In the genomic region with DNA sequence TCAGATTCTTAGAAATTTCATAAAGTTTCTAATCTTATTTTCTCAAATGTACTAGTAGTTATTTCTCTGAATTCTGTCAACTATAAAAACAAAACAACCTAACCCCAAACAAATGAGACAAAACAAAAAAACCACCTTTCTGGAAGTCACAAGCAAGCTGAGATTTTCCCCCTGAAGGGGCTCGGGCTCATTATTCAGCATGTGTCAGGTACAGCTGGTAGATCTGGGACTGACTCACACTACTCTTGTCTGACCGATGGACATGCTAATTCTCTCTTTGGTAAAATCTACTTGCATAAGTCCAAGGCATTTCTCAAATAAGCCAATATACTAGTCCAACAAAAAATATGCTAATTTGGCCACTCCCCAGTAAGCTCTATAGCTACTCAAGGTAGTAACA, we compare ENCODE assay signal across 17 mouse cellular contexts. TPM values are rescaled to one million over a fixed set of nuclear protein-coding genes. Genes with fewer than 3 reads are reported as not detected.
DNase-seq lines count a peak whose midpoint lies in the region; ATAC-seq and TF ChIP-seq lines count a peak whose summit lies in the region.
"Had no signal": no experiment of that assay in that cellular context is flagged by ENCODE, and none has a peak within 500 bp of the region (broad histone marks: within the 10 kb centered on the region; RNA-seq: fewer than 3 reads in every experiment).

No protein-coding gene starts in this region.

- no peaks in the 10 kb centered on the region for H3K27me3 ChIP-seq in intestine, embryonic 14.5 days (replicated peaks; ENCODE audit: control insufficient read depth, insufficient read depth, low read length)
- no peaks in the 10 kb centered on the region for H3K27me3 ChIP-seq in intestine, embryonic 15.5 days (replicated peaks)
- H3K27me3 ChIP-seq in stomach, embryonic 16.5 days (ENCODE audit: control insufficient read depth, insufficient read depth, low read length) = no peaks in the 10 kb centered on the region
- no peaks in the 10 kb centered on the region for H3K27me3 ChIP-seq in stomach, postnatal 0 days (ENCODE audit: control insufficient read depth, insufficient read depth, low read length)
- no peaks in the 10 kb centered on the region for H3K27me3 ChIP-seq in midbrain, embryonic 14.5 days (ENCODE audit: control insufficient read depth, insufficient read depth, low read length)
- H3K27me3 ChIP-seq: megakaryocyte, embryonic 14.5 days had no signal

- no peak overlapping the region for H3K9ac ChIP-seq in intestine, embryonic 14.5 days (ENCODE audit: low read length)
- H3K9ac ChIP-seq in intestine, embryonic 15.5 days = no peak overlapping the region
- no peak overlapping the region for H3K9ac ChIP-seq in stomach, embryonic 16.5 days (ENCODE audit: low read length)
- no peak overlapping the region for H3K9ac ChIP-seq in stomach, postnatal 0 days (ENCODE audit: low read length)
- no peak overlapping the region; the same call in 1 of the 2 replicates for H3K9ac ChIP-seq in midbrain, embryonic 14.5 days (replicated peaks; ENCODE audit: low read length)
- H3K9ac ChIP-seq: liver, embryonic 14.5 days had no signal

- WGBS in intestine, embryonic 14.5 days = 73% methylated on average over 2 of the region's 2 CpGs
- WGBS in intestine, embryonic 15.5 days = 75% methylated on average over 2 of the region's 2 CpGs
- WGBS in stomach, embryonic 16.5 days = 76% methylated on average over 2 of the region's 2 CpGs
- WGBS in stomach, postnatal 0 days = 67% methylated on average over 2 of the region's 2 CpGs
- WGBS in midbrain, embryonic 14.5 days = 72% methylated on average over 2 of the region's 2 CpGs

- H3K4me3 ChIP-seq in intestine, embryonic 14.5 days (ENCODE audit: low read depth, low read length) = no peak overlapping the region
- H3K4me3 ChIP-seq in intestine, embryonic 15.5 days (replicated peaks) = no peak overlapping the region
- no peak overlapping the region for H3K4me3 ChIP-seq in stomach, embryonic 16.5 days (replicated peaks; ENCODE audit: low read length)
- no peak overlapping the region for H3K4me3 ChIP-seq in stomach, postnatal 0 days (ENCODE audit: low read depth, low read length)
- H3K4me3 ChIP-seq in midbrain, embryonic 14.5 days (replicated peaks; ENCODE audit: low read depth, low read length) = no peak overlapping the region
- H3K4me3 ChIP-seq: heart, adult 2 months had no signal

- TF ChIP-seq EP300 in stomach, postnatal 0 days (optimal IDR thresholded peaks at IDR 0.05) = no peak

- no peak for TF ChIP-seq CTCF in stomach, postnatal 0 days (IDR thresholded peaks at IDR 0.05; ENCODE audit: low read depth)

- no peak for DNase-seq in intestine, embryonic 14.5 days (ENCODE audit: low spot score)
- DNase-seq in stomach, postnatal 0 days (ENCODE audit: low spot score) = no peak
- DNase-seq in midbrain, embryonic 14.5 days = no peak
- DNase-seq in adrenal gland, postnatal 25 days = no peak
- DNase-seq in adrenal gland, postnatal 14 days = no peak
- DNase-seq: cerebellum, postnatal 25 days; gastrocnemius, adult 2 months; heart, adult 2 months; right cerebral cortex, postnatal 4 days; thymus, adult 2 months had no signal

- peaks cover 10% of the 10 kb centered on the region; the same call in 1 of the 2 replicates for H3K4me1 ChIP-seq in intestine, embryonic 14.5 days (replicated peaks; ENCODE audit: control insufficient read depth, insufficient read depth, low read length)
- H3K4me1 ChIP-seq in intestine, embryonic 15.5 days (replicated peaks) = 0 out of 2 replicates have a peak, but pooled peaks cover 6% of the 10 kb centered on the region
- H3K4me1 ChIP-seq in stomach, embryonic 16.5 days (ENCODE audit: control insufficient read depth, insufficient read depth, low read length) = peaks cover 6% of the 10 kb centered on the region; the same call in 1 of the 2 replicates
- H3K4me1 ChIP-seq in stomach, postnatal 0 days (replicated peaks; ENCODE audit: control insufficient read depth, insufficient read depth) = no peaks in the 10 kb centered on the region
- H3K4me1 ChIP-seq in midbrain, embryonic 14.5 days (ENCODE audit: control insufficient read depth, insufficient read depth, low read length) = peaks cover 17% of the 10 kb centered on the region

- no peaks in the 10 kb centered on the region for H3K9me3 ChIP-seq in intestine, embryonic 14.5 days (ENCODE audit: control insufficient read depth, low read length)
- H3K9me3 ChIP-seq in intestine, embryonic 15.5 days = no peaks in the 10 kb centered on the region
- H3K9me3 ChIP-seq in stomach, embryonic 16.5 days (replicated peaks; ENCODE audit: control insufficient read depth, low read length) = no peaks in the 10 kb centered on the region
- H3K9me3 ChIP-seq in stomach, postnatal 0 days (ENCODE audit: control insufficient read depth, low read length) = no peaks in the 10 kb centered on the region
- no peaks in the 10 kb centered on the region for H3K9me3 ChIP-seq in midbrain, embryonic 14.5 days (ENCODE audit: control insufficient read depth, low read length)
- H3K9me3 ChIP-seq: megakaryocyte, embryonic 14.5 days had no signal

- H3K27ac ChIP-seq in intestine, embryonic 14.5 days (ENCODE audit: low read depth) = no peak overlapping the region
- H3K27ac ChIP-seq in intestine, embryonic 15.5 days = no peak overlapping the region
- H3K27ac ChIP-seq in stomach, embryonic 16.5 days (ENCODE audit: low read length) = no peak overlapping the region
- no peak overlapping the region for H3K27ac ChIP-seq in stomach, postnatal 0 days (replicated peaks)
- H3K27ac ChIP-seq in midbrain, embryonic 14.5 days (replicated peaks; ENCODE audit: low read depth, low read length) = no peak overlapping the region
- H3K27ac ChIP-seq: gastrocnemius, adult 2 months; heart, adult 2 months; kidney, postnatal 0 days; liver, embryonic 14.5 days had no signal

- 0 out of 2 replicates have a peak overlapping the region, but pooled peaks have one; percentile 89 for H3K4me2 ChIP-seq in intestine, embryonic 14.5 days (ENCODE audit: low read length)
- no peak overlapping the region for H3K4me2 ChIP-seq in intestine, embryonic 15.5 days (replicated peaks)
- H3K4me2 ChIP-seq in stomach, embryonic 16.5 days (ENCODE audit: low read depth, low read length) = 0 out of 2 replicates have a peak overlapping the region, but pooled peaks have one; percentile 15
- H3K4me2 ChIP-seq in stomach, postnatal 0 days (replicated peaks; ENCODE audit: low read depth) = no peak overlapping the region
- H3K4me2 ChIP-seq in midbrain, embryonic 14.5 days (ENCODE audit: low read length) = peak overlapping the region; percentile 89

- H3K36me3 ChIP-seq in intestine, embryonic 14.5 days (ENCODE audit: control insufficient read depth, insufficient read depth, low read length) = no peaks in the 10 kb centered on the region
- no peaks in the 10 kb centered on the region for H3K36me3 ChIP-seq in intestine, embryonic 15.5 days
- no peaks in the 10 kb centered on the region for H3K36me3 ChIP-seq in stomach, embryonic 16.5 days (ENCODE audit: control insufficient read depth, insufficient read depth, low read length)
- H3K36me3 ChIP-seq in stomach, postnatal 0 days (ENCODE audit: control insufficient read depth, insufficient read depth, low read length) = no peaks in the 10 kb centered on the region
- H3K36me3 ChIP-seq in midbrain, embryonic 14.5 days (ENCODE audit: control insufficient read depth, insufficient read depth, low read length) = no peaks in the 10 kb centered on the region

- ATAC-seq in intestine, embryonic 14.5 days (replicated peaks; ENCODE audit: low FRiP score, low TSS enrichment, low read depth) = no peak
- no peak for ATAC-seq in intestine, embryonic 15.5 days
- ATAC-seq in stomach, embryonic 16.5 days (ENCODE audit: insufficient read depth, low FRiP score) = no peak
- no peak for ATAC-seq in stomach, postnatal 0 days (ENCODE audit: low FRiP score, low TSS enrichment)
- no peak for ATAC-seq in midbrain, embryonic 14.5 days (ENCODE audit: low FRiP score, low TSS enrichment)
- ATAC-seq: intestine, embryonic 16.5 days; lung, postnatal 0 days had no signal

RNA-seq across cellular contexts. Expression of gene Cul5, which starts 5.0 kb away (rescaled TPM):
- 38.8 and 40.3 TPM in 2 replicates for polyA plus RNA-seq in intestine, embryonic 14.5 days (2014; fragmentation: Nextera tagmentation; extraction: Ambion mirVana)
- polyA plus RNA-seq in intestine, embryonic 15.5 days (2015; fragmentation: Nextera tagmentation; extraction: Ambion mirVana) = 32.2 and 32.3 TPM in 2 replicates
- polyA plus RNA-seq in stomach, embryonic 16.5 days (2015; fragmentation: Nextera tagmentation; extraction: Ambion mirVana) = 21.8 and 22.3 TPM in 2 replicates
- 18.5 and 18.8 TPM in 2 replicates for polyA plus RNA-seq in stomach, postnatal 0 days (2015; fragmentation: Nextera tagmentation; extraction: Ambion mirVana)
- 64.1 and 69.3 TPM in 2 replicates for polyA plus RNA-seq in midbrain, embryonic 14.5 days (2014; fragmentation: Nextera tagmentation; extraction: Ambion mirVana)
- total RNA-seq in adrenal gland, postnatal 25 days (2021) = 32.2 and 41.6 TPM in 2 replicates
- 34.2 and 35.1 TPM in 2 replicates for total RNA-seq in adrenal gland, postnatal 14 days (2021)

RNA-seq across cellular contexts. Expression of gene Rab39, which starts 41.2 kb away (rescaled TPM):
- 0.90 and 1.3 TPM in 2 replicates for polyA plus RNA-seq in intestine, embryonic 14.5 days (2014; fragmentation: Nextera tagmentation; extraction: Ambion mirVana)
- polyA plus RNA-seq in intestine, embryonic 15.5 days (2015; fragmentation: Nextera tagmentation; extraction: Ambion mirVana) = 0.32 and 0.78 TPM in 2 replicates
- polyA plus RNA-seq in stomach, embryonic 16.5 days (2015; fragmentation: Nextera tagmentation; extraction: Ambion mirVana) = 0.40 and 0.51 TPM in 2 replicates
- 0.15 and 0.23 TPM in 2 replicates for polyA plus RNA-seq in stomach, postnatal 0 days (2015; fragmentation: Nextera tagmentation; extraction: Ambion mirVana)
- 2.8 and 3.0 TPM in 2 replicates for polyA plus RNA-seq in midbrain, embryonic 14.5 days (2014; fragmentation: Nextera tagmentation; extraction: Ambion mirVana)
- total RNA-seq in adrenal gland, postnatal 25 days (2021) = 0.64 and 1.00 TPM in 2 replicates
- 0.67 and 0.79 TPM in 2 replicates for total RNA-seq in adrenal gland, postnatal 14 days (2021)

RNA-seq across cellular contexts. Expression of gene Acat1, which starts 54.6 kb away (rescaled TPM):
- polyA plus RNA-seq in intestine, embryonic 14.5 days (2014; fragmentation: Nextera tagmentation; extraction: Ambion mirVana) = 122 and 131 TPM in 2 replicates
- 139 and 153 TPM in 2 replicates for polyA plus RNA-seq in intestine, embryonic 15.5 days (2015; fragmentation: Nextera tagmentation; extraction: Ambion mirVana)
- 120 and 141 TPM in 2 replicates for polyA plus RNA-seq in stomach, embryonic 16.5 days (2015; fragmentation: Nextera tagmentation; extraction: Ambion mirVana)
- 113 and 115 TPM in 2 replicates for polyA plus RNA-seq in stomach, postnatal 0 days (2015; fragmentation: Nextera tagmentation; extraction: Ambion mirVana)
- 157 and 160 TPM in 2 replicates for polyA plus RNA-seq in midbrain, embryonic 14.5 days (2014; fragmentation: Nextera tagmentation; extraction: Ambion mirVana)
- total RNA-seq in adrenal gland, postnatal 25 days (2021) = 135 and 154 TPM in 2 replicates
- total RNA-seq in adrenal gland, postnatal 14 days (2021) = 279 and 318 TPM in 2 replicates

Comparison
In these comparisons a context has a peak if more than half of its experiments do, and no peak if none do; other contexts are left out.
1. H3K4me2 ChIP-seq: peak in intestine, embryonic 14.5 days (single experiment), stomach, embryonic 16.5 days (single experiment) and midbrain, embryonic 14.5 days (single experiment); none in intestine, embryonic 15.5 days (single experiment) and stomach, postnatal 0 days (single experiment).